Mouse (Mus musculus) kidney, adult 2 months (tissue): ENCODE data around the gene Tpm3.

ENCODE experiments used
- CTCF ChIP-seq: fragments of 200-500 bp; conservative IDR thresholded peaks from 2 replicates; pipeline ENCODE4 v1.5.1; 2011; ENCODE audit warnings: low read depth, mild to moderate bottlenecking, control low read depth, low read length, moderate library complexity, mixed read lengths; ENCODE audit not compliant: insufficient read depth, insufficient read length
- POLR2A ChIP-seq: fragments of 200-500 bp; IDR thresholded peaks from one replicate; pipeline ENCODE4 v1.6.1; 2011; ENCODE audit warnings: low read depth, low read length, control low read depth

- no peak for TF ChIP-seq CTCF
- TF ChIP-seq POLR2A = no peak
These were observed 65.2 kb downstream of the Tpm3 start for GRCm38 (mm10) chr3:90137606-90138005.
